Mouse (Mus musculus): Measurements from ENCODE around the gene P2rx3.
A peak's percentile ranks its signal among the peaks of the same experiment; 100 is the strongest.

P2rx3 gene

GRCm38 (mm10) chr2:85037047-85038026 is at the start of gene P2rx3, which contains the start of gene Ssrp1:
P2rx3 (minus strand) TSS chr2:85037462.
Ssrp1 (plus strand) TSS chr2:85037234.
- DNase-seq (ENCODE audit: low spot score), result peak; percentile 95

- DNase-seq (ENCODE audit: low spot score), result no peak
These were observed 36.5 kb upstream of the P2rx3 start for GRCm38 (mm10) chr2:85073751-85074150.

DNA sequence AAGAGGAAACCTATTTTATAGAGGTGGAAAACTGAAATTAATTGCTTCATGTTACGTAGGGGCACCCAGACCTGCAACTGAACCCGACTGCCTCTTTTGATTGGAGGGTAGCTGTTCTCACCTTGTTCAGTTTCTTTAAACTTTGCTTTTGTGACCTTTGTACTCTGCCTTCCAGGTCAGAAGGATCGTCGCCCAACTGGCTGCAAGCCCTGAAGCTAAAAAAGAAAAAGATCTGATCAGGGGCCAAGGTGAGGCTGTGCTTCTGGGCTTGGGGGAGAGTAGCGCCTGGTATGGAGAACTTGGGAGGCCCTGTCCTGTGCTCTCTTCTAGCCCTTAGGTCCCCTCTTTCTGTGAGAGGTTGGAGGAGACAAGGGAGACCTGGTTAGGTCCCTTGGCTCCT is 34.7 kb upstream of the P2rx3 start:
- DNase-seq (ENCODE audit: low spot score), result no peak

DNA sequence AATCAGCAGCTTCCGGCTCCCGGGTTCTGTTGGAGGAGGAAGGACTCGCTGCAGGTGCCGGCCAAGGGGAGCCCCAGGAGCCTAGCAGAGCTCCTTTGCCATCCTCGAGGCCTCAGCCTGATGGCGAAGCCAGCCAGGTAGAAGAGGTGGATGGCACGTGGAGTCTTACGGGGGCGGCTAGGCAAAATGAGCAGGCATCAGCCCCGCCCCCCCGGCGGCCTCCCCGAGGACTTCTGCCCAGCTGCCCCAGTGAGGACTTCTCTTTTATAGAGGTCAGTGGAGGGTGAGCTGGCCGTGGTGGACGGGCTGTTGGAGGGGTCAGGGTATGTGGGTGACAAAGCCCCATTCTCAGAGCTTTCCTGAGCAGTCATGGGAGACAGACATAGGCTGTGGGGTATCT is 32.8 kb upstream of the P2rx3 start:
- no peak for DNase-seq (ENCODE audit: low spot score)

DNA sequence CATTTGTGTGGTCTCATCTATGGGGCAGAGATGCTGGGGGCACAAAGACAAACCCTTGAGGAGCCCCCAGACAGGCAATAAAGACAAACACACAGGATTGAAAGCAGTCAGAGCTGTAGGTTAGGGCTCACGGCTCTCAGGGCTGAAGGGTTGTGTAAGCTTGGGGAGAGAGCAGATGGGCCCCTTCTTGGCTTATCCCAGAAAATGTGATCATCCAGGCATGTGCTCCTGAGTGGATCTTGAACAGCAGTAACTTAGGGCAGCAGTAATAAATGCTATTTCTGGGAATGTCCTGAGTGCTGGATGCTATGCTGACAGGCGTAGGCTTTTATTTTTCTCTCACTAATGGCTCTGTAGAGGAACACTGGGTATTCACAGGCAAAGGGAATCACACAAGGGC is 31.4 kb upstream of the P2rx3 start:
- no peak for DNase-seq (ENCODE audit: low spot score)

DNA sequence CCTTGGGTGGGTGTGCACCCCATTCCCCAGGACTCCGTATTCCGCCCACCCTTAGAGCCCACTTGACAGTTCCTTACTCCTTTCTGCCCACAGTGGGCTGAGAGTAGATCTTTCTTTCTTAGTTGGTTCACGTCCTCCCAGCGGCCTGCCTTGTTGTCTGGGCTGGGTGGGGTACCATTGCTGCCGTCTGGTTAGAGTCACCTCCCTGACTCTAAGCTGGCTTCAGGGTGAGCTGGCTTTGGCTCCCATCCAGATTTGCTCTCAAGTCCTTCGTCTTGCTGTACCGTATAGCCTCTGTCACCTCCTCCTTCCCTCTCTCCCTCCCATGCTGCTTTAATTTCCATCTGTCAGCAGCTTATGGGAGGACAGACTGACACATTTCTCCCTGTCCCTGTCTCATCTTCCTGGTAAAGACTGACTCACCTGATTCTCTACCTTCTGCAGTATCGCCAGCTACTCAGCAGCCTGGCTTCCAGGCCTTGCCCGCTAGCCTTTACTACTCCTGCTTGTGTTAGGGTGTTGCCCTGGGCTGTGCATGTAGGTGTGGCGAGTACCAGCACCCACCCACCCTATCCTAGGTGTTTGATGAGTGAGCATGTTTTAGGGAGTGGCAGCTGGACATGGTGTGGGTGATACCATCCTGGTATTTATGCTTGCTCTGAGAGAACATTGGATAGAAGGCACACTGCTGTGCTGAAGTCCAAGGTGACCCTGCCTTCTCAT is 30.8 kb upstream of the P2rx3 start:
- DNase-seq (ENCODE audit: low spot score), result peak; percentile 49

DNA sequence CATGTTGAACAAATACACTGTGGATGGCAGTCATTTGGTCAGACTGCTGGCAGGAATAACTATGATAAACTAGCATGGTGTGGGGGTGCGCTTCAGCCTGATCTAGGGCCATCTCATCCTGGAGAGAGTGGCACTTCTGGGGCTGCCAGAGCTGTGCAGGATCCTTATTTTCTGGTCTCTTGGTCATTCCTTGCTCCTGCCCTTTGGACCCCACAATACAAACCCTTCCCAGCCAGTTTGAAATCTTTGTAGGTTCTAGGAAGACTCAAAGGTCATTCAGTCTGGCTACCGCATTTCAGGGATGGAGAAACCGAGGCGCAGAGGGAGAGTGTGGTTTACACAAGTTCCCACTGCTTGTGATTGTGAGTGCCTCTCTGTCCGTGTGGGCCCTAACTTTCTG is 29.7 kb upstream of the P2rx3 start:
- DNase-seq (ENCODE audit: low spot score), result no peak

DNA sequence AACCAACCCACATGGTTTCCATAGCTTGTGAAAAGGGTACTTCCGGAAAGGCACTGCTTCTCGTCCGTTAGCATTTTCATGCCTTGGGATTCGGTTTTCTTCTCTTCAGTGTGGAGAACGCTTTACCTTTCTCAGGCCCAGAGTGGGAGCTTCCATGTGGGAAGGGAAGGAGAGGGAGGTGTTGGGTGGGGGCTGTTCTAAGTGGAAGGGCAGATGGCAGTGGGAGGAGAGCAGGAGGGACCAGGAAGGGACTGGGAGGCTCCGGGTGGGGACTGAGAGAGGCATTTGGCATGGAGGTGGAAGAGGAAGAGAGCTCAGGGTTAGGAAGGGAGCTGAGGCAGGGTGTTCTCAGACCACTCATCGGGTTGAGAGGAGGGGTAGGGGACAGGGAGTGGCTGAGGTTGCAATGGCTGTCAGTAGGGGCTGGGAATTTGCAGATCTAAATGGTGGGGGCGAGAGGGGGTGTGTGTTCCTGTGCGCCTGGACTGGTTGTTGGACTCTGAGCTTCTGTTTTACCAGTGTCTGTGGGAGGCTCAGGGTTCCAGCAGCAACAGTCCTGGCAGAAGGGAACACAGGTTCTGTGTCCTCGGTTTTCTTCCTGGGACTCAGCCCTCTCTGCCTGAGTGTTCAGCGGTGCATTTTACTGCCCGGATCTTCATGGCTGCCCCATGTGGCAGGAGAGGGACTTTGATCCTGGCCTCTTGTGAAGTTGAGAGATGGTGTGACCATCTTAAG is 28.0 kb upstream of the P2rx3 start:
- DNase-seq (ENCODE audit: low spot score), result no peak

DNA sequence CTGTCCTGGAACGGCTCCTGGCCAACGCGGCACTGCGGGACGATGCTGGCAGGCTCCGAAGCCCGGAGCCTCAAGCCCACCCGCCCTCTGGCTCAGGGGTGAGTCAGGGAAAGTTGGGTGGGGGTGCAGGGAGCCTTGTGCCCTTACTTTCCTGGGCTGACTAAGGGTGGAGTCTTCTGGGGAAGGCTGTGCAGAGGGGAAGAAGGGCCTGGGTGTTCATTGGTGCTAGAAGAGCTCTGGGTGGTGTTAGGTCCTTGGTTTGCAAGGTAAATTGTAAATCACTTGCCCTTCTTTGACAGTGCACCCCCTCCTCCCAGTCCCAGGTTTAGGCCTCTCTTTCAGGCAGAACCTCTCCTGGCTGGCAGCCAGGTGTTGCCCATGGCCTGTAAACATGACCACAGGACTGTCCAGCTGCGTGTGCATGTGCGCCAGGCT is 23.9 kb upstream of the P2rx3 start:
- DNase-seq (ENCODE audit: low spot score), result peak; percentile 71

- peak; percentile 77 for DNase-seq (ENCODE audit: low spot score)
These were observed 23.4 kb upstream of the P2rx3 start for GRCm38 (mm10) chr2:85060591-85061060.

DNA sequence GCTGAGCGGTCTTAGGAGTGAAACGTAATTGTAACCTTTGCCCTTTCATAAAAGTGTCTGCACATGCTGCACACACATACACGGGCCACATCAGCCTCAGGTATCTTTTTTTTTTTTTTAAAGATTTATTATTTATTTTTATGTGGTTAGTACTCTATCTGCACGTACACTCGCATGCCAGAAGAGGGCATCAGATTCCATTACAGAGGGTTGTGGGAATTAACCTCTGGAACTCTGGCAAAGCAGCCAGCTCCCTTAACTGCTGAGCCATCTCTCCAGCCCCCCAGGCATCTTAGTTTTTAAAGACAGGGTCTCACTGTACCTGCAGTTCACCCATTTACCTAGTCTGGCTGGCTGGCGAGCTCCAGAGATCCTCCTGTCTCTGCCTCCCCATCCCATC is 22.4 kb upstream of the P2rx3 start:
- DNase-seq (ENCODE audit: low spot score), result no peak

DNA sequence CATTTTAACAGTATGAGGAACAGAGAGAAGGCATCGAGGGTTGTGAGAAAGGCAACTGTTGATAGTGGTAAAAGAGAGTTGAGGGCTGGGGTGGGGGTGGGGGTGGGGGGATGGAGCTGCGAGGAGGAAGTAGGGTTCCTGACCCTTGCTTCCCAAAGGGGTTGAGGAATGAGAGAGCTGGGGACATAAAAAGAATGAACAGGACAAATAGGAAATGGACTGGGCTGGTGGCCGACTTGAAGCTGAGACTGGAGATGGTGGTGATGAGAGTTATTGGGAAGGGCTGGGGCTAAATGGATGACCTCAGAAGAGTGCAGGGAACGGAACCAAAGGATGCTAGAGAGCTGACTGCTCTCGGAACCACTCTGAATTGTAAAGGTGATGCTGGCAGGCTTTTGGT is 19.4 kb upstream of the P2rx3 start:
- no peak for DNase-seq (ENCODE audit: low spot score)

DNA sequence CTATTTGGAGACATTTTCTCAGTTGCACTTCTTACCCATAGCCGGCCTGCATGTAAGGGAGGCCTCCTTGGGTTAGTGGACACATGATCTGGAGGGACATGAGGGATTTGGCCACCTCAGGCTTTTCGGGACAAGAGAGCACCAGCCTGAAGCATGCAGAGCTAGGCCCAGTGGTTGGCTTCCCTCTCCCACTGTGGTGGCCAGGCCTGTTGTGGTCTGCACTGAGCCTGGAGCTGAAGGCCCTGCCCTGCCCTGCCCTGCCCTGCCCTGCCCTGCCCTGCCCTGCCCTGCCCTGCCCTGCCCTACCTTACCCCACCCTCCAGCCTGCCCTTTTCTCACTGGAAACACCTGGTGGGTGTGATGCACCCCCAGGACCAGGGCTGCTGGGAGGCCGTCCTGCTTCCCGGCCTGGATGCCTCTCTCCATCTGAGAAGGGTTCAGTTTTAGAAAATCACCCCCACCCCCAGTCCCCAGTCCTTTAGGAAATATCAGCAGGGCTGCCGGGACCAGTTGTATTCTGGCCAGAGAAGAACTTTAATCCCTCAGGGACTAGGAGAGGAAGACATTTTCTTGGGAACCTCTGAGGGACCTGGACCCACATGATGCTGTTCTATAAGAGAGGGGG is 16.0 kb upstream of the P2rx3 start:
- no peak for DNase-seq (ENCODE audit: low spot score)

- DNase-seq (ENCODE audit: low spot score), result peak; percentile 60
These were observed 13.5 kb upstream of the P2rx3 start for GRCm38 (mm10) chr2:85050746-85051145.

DNA sequence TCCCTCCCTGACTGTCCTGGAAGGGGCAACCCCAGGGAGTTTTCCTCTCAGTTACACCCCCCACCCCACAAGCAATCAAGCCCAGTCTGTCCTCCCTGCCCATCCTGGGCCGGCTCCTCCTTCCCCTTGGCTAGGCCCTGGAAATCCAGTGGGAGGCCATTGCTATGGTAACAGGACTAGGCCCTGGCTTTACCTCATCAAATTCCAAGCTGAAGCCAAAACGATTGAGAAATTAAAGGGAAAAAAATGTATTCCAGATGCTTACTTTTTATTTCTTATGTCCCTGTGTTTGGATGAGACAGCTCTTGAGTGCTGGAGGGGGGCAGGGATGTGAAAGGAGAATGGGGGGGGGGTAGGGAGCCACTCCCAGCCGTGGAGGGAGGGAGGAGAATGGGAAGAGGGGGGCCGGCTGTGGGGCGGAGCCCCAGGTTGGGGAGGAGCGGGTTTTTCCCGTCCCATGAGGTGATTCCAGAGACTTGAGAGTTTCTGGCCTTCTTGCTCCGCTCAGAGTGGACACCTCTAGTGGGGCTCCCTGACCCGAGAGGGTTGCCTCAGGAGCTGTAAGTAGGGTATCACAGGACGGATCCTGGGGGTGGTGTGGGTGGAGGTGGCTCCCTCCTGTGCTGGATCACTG is 12.9 kb upstream of the P2rx3 start:
- peak; percentile 86 for DNase-seq (ENCODE audit: low spot score)

- peak; percentile 52 for DNase-seq (ENCODE audit: low spot score)
These were observed 12.0 kb upstream of the P2rx3 start for GRCm38 (mm10) chr2:85049277-85049676.

DNA sequence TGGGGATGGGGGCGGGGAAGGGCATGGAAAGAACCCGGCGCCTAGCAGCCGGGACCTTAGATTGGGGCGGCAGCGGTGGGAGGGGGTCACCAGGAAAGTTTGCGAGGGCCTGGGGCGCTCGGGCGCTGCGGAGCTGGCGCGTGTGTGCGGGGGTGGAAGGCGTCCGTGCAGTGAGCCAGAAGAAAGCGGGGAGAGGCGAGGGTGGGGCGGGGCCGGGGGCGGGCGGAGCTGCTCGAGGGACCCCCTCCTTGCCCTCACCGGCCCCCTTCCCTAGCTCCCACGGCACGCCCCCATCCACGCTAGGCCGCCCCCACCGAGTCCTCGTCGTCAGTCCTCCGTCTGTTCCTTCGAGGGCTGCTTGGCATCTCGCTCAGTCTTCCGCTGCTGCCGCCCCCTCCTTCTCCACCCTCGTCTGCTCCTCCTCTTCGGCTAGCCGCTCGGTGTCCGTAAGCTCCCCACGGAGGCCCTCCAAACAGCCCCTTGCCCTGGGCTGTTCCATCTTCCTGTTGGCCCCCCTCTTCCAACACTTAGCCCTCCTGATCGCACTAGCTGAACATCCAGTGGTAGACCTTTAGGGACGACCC is 11.0 kb upstream of the P2rx3 start:
- peak; percentile 71 for DNase-seq (ENCODE audit: low spot score)

DNA sequence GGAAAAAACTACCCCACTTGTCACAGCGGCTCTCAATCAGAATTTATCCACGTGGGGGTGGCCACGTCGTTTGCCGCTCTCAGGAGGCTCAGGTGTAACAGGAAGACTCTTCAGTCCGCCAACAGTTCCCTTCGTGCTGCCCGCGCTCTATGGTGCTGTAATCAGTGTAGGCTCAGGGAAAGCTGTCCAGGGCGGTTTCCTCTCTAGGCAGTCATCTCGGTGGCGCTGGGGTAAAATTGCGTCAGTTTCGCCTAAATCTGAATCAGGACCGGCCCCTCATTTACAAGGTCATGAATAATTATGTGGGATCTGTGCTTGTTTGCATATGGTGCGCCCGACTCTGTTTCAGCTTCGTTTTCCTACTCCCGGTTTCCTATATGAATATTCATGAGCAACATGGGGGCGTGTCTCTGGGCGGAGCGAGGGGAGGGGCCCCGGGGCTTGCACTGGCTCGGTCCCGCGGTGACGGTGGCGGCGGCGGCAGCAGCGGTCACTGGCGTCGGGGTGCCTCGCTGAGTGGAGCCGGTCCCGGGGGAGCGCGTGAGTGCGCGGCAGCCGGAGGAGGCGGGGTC is 10.4 kb upstream of the P2rx3 start, which contains the start of gene Tnks1bp1:
Gene Tnks1bp1, plus strand, starts transcription at position 427 of the 572 bp plus-strand sequence.
- peak; percentile 97 for DNase-seq (ENCODE audit: low spot score)

DNA sequence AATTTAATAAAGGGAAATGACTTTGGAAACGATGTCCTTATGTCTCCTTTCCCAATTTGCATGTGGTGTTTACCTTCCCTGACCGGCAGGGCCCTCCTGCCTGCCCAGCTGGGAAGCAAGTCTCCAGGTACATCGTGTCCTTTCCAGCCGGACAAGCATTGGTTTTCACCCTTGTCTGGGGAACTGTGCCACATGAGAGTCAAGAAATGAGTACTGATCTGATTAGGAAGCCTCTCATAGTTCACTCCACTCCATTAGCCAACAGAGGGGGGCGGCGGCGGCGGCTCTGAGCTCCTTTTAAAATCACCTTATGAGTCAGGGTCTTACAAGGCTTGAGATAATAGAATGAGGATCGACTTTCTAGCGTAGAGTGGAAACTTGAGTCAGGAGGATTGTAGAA is 9.8 kb upstream of the P2rx3 start:
- DNase-seq (ENCODE audit: low spot score), result peak; percentile 40

DNA sequence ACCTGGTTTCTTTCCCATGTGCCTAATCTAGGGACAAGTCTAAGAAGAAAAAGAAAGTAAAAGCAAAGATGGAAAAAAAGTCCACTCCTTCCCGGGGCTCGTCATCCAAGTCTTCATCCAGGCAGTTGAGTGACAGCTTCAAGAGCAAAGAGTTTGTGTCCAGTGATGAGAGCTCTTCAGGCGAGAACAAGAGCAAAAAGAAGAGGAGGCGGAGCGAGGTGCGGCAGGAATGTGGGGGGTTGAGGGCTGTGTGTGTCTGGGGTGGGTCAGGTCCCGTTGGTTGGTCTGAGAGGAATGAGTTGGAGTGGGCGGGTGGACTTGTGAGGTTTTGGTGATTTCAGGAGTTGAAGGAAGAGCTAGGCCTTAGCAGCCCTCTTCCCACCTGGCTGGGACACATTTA is 9.0 kb upstream of the P2rx3 start:
- DNase-seq (ENCODE audit: low spot score), result no peak

Measured in MN1 (cell line).